Mouse (Mus musculus): ENCODE measurements around the gene Irx5. TPM values are rescaled to one million over a fixed set of nuclear protein-coding genes. Genes with fewer than 3 reads are reported as not detected.

Gene Irx5
- total and polyA plus RNA-seq, 2 experiments from 2014 or later, result 13.9 to 18.3 TPM

GRCm38 (mm10) chr8:92333406-92333805 lies 24.0 kb upstream of the Irx5 start:
- Histone ChIP-seq H3K4me1 (ENCODE audit: insufficient read depth, low read length) (no peaks in the 10 kb centered on the region), H3K27me3 (ENCODE audit: insufficient read depth, low read length) (no peaks in the 10 kb centered on the region), H3K27ac (no peak overlapping the region), H3K4me3 (ENCODE audit: low read length) (no peak overlapping the region), H3K9me3 (ENCODE audit: low read length) (no peaks in the 10 kb centered on the region), H3K9ac (replicated peaks; ENCODE audit: low read length) (no peak overlapping the region), H3K4me2 (ENCODE audit: low read depth, low read length) (no peak overlapping the region), H3K36me3 (ENCODE audit: insufficient read depth, low read length) (no peaks in the 10 kb centered on the region)
- 89% methylated on average over 8 of the region's 8 CpGs for WGBS
- no peak for ATAC-seq
- no peak for TF ChIP-seq CTCF (IDR thresholded peaks at IDR 0.05; ENCODE audit: low read depth)
- DNase-seq (ENCODE audit: low spot score), result no peak

- DNase-seq (ENCODE audit: low spot score), result no peak
Observed at GRCm38 (mm10) chr8:92335079-92335478, 22.3 kb upstream of the Irx5 start.

GRCm38 (mm10) chr8:92336041-92336440 lies 21.4 kb upstream of the Irx5 start:
- 67% methylated on average over 6 of the region's 6 CpGs for WGBS
- TF ChIP-seq CTCF (IDR thresholded peaks at IDR 0.05; ENCODE audit: low read depth), result no peak

More at GRCm38 (mm10) chr8:92335079-92335478, 22.3 kb upstream of the Irx5 start:
- Histone ChIP-seq H3K4me2 (ENCODE audit: low read depth, low read length) (no peak overlapping the region), H3K4me3 (ENCODE audit: low read length) (no peak overlapping the region), H3K9ac (replicated peaks; ENCODE audit: low read length) (no peak overlapping the region), H3K9me3 (ENCODE audit: low read length) (no peaks in the 10 kb centered on the region), H3K27me3 (ENCODE audit: insufficient read depth, low read length) (no peaks in the 10 kb centered on the region), H3K4me1 (ENCODE audit: insufficient read depth, low read length) (no peaks in the 10 kb centered on the region), H3K36me3 (ENCODE audit: insufficient read depth, low read length) (no peaks in the 10 kb centered on the region), H3K27ac (no peak overlapping the region)
- ATAC-seq, result no peak
- TF ChIP-seq CTCF (IDR thresholded peaks at IDR 0.05; ENCODE audit: low read depth), result no peak
- WGBS, result 69% methylated on average over 7 of the region's 7 CpGs

DNA sequence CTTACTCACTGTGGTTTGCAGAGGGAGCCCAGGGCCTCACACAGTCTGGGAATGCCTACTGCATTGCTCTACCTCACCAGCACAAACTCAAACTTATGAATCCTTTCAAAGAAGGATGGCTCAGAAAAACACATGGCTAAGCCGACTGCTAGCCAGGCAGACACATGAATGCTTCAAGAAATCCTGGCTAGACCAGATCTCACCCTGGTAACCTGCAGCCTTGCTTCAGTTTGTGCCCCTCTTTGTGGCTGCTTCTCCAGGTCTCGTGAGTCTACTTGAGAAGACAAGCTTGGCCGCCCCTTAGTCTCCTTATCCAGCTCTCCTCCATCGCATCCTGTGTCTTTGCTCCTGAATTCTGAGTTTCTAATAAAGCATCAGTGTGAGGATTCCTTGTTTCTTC lies 13.9 kb upstream of the Irx5 start:
- Histone ChIP-seq H3K9ac (replicated peaks; ENCODE audit: low read length) (no peak overlapping the region), H3K4me3 (ENCODE audit: low read length) (no peak overlapping the region), H3K36me3 (ENCODE audit: insufficient read depth, low read length) (no peaks in the 10 kb centered on the region), H3K4me1 (ENCODE audit: insufficient read depth, low read length) (no peaks in the 10 kb centered on the region), H3K27me3 (ENCODE audit: insufficient read depth, low read length) (no peaks in the 10 kb centered on the region), H3K9me3 (ENCODE audit: low read length) (no peaks in the 10 kb centered on the region), H3K27ac (no peak overlapping the region), H3K4me2 (ENCODE audit: low read depth, low read length) (no peak overlapping the region)
- no peak for TF ChIP-seq CTCF (IDR thresholded peaks at IDR 0.05; ENCODE audit: low read depth)
- DNase-seq (ENCODE audit: low spot score) (no peak), ATAC-seq (no peak)
- 91% methylated on average over 4 of the region's 4 CpGs for WGBS

More at GRCm38 (mm10) chr8:92336041-92336440, 21.4 kb upstream of the Irx5 start:
- no peaks in the 10 kb centered on the region for H3K27me3 ChIP-seq (ENCODE audit: insufficient read depth, low read length)
- no peak overlapping the region for H3K9ac ChIP-seq (replicated peaks; ENCODE audit: low read length)
- no peak for DNase-seq (ENCODE audit: low spot score)
- H3K27ac ChIP-seq, result no peak overlapping the region
- no peak overlapping the region for H3K4me2 ChIP-seq (ENCODE audit: low read depth, low read length)
- H3K36me3 ChIP-seq (ENCODE audit: insufficient read depth, low read length), result no peaks in the 10 kb centered on the region
- no peaks in the 10 kb centered on the region for H3K9me3 ChIP-seq (ENCODE audit: low read length)
- no peak for ATAC-seq
- no peaks in the 10 kb centered on the region for H3K4me1 ChIP-seq (ENCODE audit: insufficient read depth, low read length)
- H3K4me3 ChIP-seq (ENCODE audit: low read length), result no peak overlapping the region

DNA sequence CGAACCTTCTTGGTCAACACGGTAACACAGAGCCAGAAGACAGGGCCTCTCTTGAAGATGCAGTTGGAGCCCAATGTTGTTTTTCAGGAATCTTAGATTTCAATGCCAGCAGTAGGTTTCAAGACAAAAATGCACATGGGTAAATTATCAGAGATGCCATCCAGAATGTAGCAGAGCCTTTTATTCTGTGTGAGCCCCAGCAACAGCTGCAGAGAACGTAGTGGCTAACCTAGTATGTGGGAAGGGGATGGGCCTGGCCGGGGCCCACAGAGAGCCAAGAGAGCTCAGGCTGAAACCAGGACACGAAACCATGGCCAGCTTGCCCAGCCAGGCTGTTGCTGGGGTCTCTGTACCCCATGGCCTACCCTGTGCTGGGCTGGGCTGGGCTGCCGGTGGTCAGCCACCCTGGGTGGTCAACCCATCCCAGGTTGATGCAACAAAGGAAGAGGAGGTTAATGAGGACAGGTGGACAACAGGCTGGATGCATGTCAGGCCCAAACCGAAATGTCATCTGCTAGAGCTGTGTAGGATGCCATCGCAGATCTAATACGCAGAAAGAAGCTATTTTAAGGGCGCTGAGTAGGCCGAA lies 7.4 kb upstream of the Irx5 start:
- no peak overlapping the region for H3K9ac ChIP-seq (replicated peaks; ENCODE audit: low read length)
- H3K4me2 ChIP-seq (ENCODE audit: low read depth, low read length), result no peak overlapping the region
- H3K27me3 ChIP-seq (ENCODE audit: insufficient read depth, low read length), result no peaks in the 10 kb centered on the region
- H3K9me3 ChIP-seq (ENCODE audit: low read length), result no peaks in the 10 kb centered on the region
- TF ChIP-seq CTCF (IDR thresholded peaks at IDR 0.05; ENCODE audit: low read depth), result no peak
- no peak overlapping the region for H3K4me3 ChIP-seq (ENCODE audit: low read length)
- DNase-seq (ENCODE audit: low spot score) (no peak), ATAC-seq (no peak)
- no peaks in the 10 kb centered on the region for H3K4me1 ChIP-seq (ENCODE audit: insufficient read depth, low read length)
- no peaks in the 10 kb centered on the region for H3K36me3 ChIP-seq (ENCODE audit: insufficient read depth, low read length)
- WGBS, result 82% methylated on average over 11 of the region's 11 CpGs
- H3K27ac ChIP-seq, result no peak overlapping the region

- Histone ChIP-seq H3K9ac (replicated peaks; ENCODE audit: low read length) (peak overlapping the region; percentile 35; the same call in 1 of the 2 replicates), H3K27ac (no peak overlapping the region), H3K4me1 (ENCODE audit: insufficient read depth, low read length) (0 out of 2 replicates have a peak, but pooled peaks cover 5% of the 10 kb centered on the region), H3K27me3 (ENCODE audit: insufficient read depth, low read length) (peaks cover 8% of the 10 kb centered on the region; the same call in 1 of the 2 replicates), H3K4me3 (ENCODE audit: low read length) (peak overlapping the region; percentile 65), H3K9me3 (ENCODE audit: low read length) (no peaks in the 10 kb centered on the region), H3K36me3 (ENCODE audit: insufficient read depth, low read length) (no peaks in the 10 kb centered on the region), H3K4me2 (ENCODE audit: low read depth, low read length) (peak overlapping the region; percentile 69)
- WGBS, result 18% methylated on average over 6 of the region's 6 CpGs
- ATAC-seq, result no peak
- no peak for TF ChIP-seq CTCF (IDR thresholded peaks at IDR 0.05; ENCODE audit: low read depth)
- no peak for DNase-seq (ENCODE audit: low spot score)
Observed at GRCm38 (mm10) chr8:92353405-92353804, 4.0 kb upstream of the Irx5 start.
